Mouse (Mus musculus) kidney, embryonic 14.5 days (tissue): ENCODE measurements around the gene Dph5. TPM values are rescaled to one million over a fixed set of nuclear protein-coding genes. Genes with fewer than 3 reads are reported as not detected.
"Not testable (repeated sequence)": the region's sequence is repeated elsewhere in the genome, so short reads cannot be mapped to it uniquely, and the experiment has no call there.

Experiments
- ATAC-seq: fragments of 200-750 bp; cut with Nextera tagmentation; 2 replicates; pipeline ENCODE4 v1.8.0; 2017; ENCODE audit warnings: moderate number of reproducible peaks, mild to moderate bottlenecking, moderate TSS enrichment, moderate library complexity; ENCODE audit not compliant: low FRiP score, low TSS enrichment
- H3K27ac ChIP-seq: fragments of 300-500 bp; sonication (generic); 2 replicates; pipeline ENCODE4 v1.5.1; 2014; ENCODE audit warnings: low read depth, mild to moderate bottlenecking, low read length, moderate library complexity, mixed read lengths
- H3K27me3 ChIP-seq: fragments of 300-500 bp; sonication (generic); 2 replicates; pipeline ENCODE4 v1.6.1; 2014; ENCODE audit warnings: mild to moderate bottlenecking, low read length; ENCODE audit not compliant: control insufficient read depth, insufficient read depth
- H3K36me3 ChIP-seq: fragments of 300-500 bp; sonication (generic); 2 replicates; pipeline ENCODE4 v1.6.1; 2014; ENCODE audit warnings: low read length, mixed read lengths; ENCODE audit not compliant: control insufficient read depth, insufficient read depth
- H3K4me1 ChIP-seq: fragments of 300-500 bp; sonication (generic); 2 replicates; pipeline ENCODE4 v1.6.1; 2014; ENCODE audit warnings: low read length, mixed read lengths; ENCODE audit not compliant: control insufficient read depth, insufficient read depth
- H3K4me2 ChIP-seq: fragments of 300-500 bp; sonication (generic); replicated peaks from 2 replicates; pipeline ENCODE4 v1.6.1; 2014; ENCODE audit warnings: low read depth, mild to moderate bottlenecking, low read length
- H3K4me3 ChIP-seq: fragments of 300-500 bp; sonication (generic); 2 replicates; pipeline ENCODE4 v1.5.1; 2014; ENCODE audit warnings: mild to moderate bottlenecking, low read length
- H3K9ac ChIP-seq: fragments of 300-500 bp; sonication (generic); 2 replicates; pipeline ENCODE4 v1.6.1; 2014; ENCODE audit warnings: low read depth, mild to moderate bottlenecking, low read length, moderate library complexity
- H3K9me3 ChIP-seq: fragments of 300-500 bp; sonication (generic); 2 replicates; pipeline ENCODE4 v1.6.1; 2016; ENCODE audit warnings: low read length; ENCODE audit not compliant: control insufficient read depth
- WGBS: fragments of 180-500 bp; shearing (Covaris S2); extraction: QIAGEN DNeasy Blood & Tissue Kit; methylation state at CpG from one replicate; pipeline ENCODE4 v1.1.7; 2014; 5-methylcytosine and 5-hydroxymethylcytosine counted together
- polyA plus RNA-seq: library from polyadenylated mRNA; unstranded; fragments of >200 nt; fragmentation: Nextera tagmentation; extraction: Ambion mirVana; gene quantifications from 2 replicates; pipeline ENCODE4 v1.2.1, GENCODE M21; 2014

Gene Dph5
- polyA plus RNA-seq, 1 experiment from 2014 or later, result 27.7 TPM

- 72% methylated on average over 10 of the region's 10 CpGs for WGBS
- no peak overlapping the region for H3K4me3 ChIP-seq
- ATAC-seq, result no peak
- no peak overlapping the region for H3K27ac ChIP-seq
- no peaks in the 10 kb centered on the region for H3K4me1 ChIP-seq
- no peaks in the 10 kb centered on the region for H3K36me3 ChIP-seq
- no peaks in the 10 kb centered on the region for H3K9me3 ChIP-seq
- H3K9ac ChIP-seq, result no peak overlapping the region
- no peak overlapping the region for H3K4me2 ChIP-seq
- no peaks in the 10 kb centered on the region for H3K27me3 ChIP-seq
These were observed 32.1 kb upstream of the Dph5 start for GRCm38 (mm10) chr3:115855576-115855975.

- no peak overlapping the region for H3K4me2 ChIP-seq
- WGBS, result 36% methylated on average over 8 of the region's 8 CpGs
- no peak overlapping the region for H3K9ac ChIP-seq
- H3K36me3 ChIP-seq, result no peaks in the 10 kb centered on the region
- H3K4me1 ChIP-seq, result no peaks in the 10 kb centered on the region
- no peak overlapping the region for H3K27ac ChIP-seq
- no peak for ATAC-seq
- H3K9me3 ChIP-seq, result no peaks in the 10 kb centered on the region
- no peak overlapping the region for H3K4me3 ChIP-seq
- H3K27me3 ChIP-seq, result no peaks in the 10 kb centered on the region
These were observed 31.1 kb upstream of the Dph5 start for GRCm38 (mm10) chr3:115856484-115857022.

- WGBS, result 93% methylated on average over 10 of the region's 10 CpGs
- Histone ChIP-seq H3K4me3 (no peak overlapping the region), H3K4me2 (no peak overlapping the region), H3K27me3 (no peaks in the 10 kb centered on the region), H3K27ac (no peak overlapping the region), H3K9ac (no peak overlapping the region), H3K9me3 (no peaks in the 10 kb centered on the region), H3K4me1 (no peaks in the 10 kb centered on the region), H3K36me3 (no peaks in the 10 kb centered on the region)
- ATAC-seq, result no peak
These were observed 30.2 kb upstream of the Dph5 start for GRCm38 (mm10) chr3:115857436-115857835.

GRCm38 (mm10) chr3:115858822-115859221 is 28.8 kb upstream of the Dph5 start:
- H3K27me3 ChIP-seq, result no peaks in the 10 kb centered on the region
- WGBS, result 81% methylated on average over 3 of the region's 3 CpGs
- H3K27ac ChIP-seq, result no peak overlapping the region
- no peak overlapping the region for H3K9ac ChIP-seq
- no peak overlapping the region for H3K4me3 ChIP-seq
- H3K4me1 ChIP-seq, result no peaks in the 10 kb centered on the region
- no peak overlapping the region for H3K4me2 ChIP-seq
- no peaks in the 10 kb centered on the region for H3K36me3 ChIP-seq
- ATAC-seq, result no peak
- no peaks in the 10 kb centered on the region for H3K9me3 ChIP-seq

- not testable (repeated sequence) for H3K36me3 ChIP-seq, ATAC-seq, H3K4me3 ChIP-seq, H3K4me1 ChIP-seq, H3K27me3 ChIP-seq, H3K27ac ChIP-seq, H3K9ac ChIP-seq, H3K4me2 ChIP-seq, H3K9me3 ChIP-seq
- WGBS, result 78% methylated on average over 1 of the region's 1 CpGs
These were observed 26.9 kb upstream of the Dph5 start for GRCm38 (mm10) chr3:115860780-115861179.

GRCm38 (mm10) chr3:115863487-115863886 is 24.1 kb upstream of the Dph5 start:
- Histone ChIP-seq H3K4me2 (no peak overlapping the region), H3K36me3 (no peaks in the 10 kb centered on the region), H3K27ac (no peak overlapping the region), H3K9me3 (no peaks in the 10 kb centered on the region), H3K4me1 (no peaks in the 10 kb centered on the region), H3K27me3 (no peaks in the 10 kb centered on the region), H3K4me3 (no peak overlapping the region), H3K9ac (no peak overlapping the region)
- WGBS, result 75% methylated on average over 4 of the region's 4 CpGs
- ATAC-seq, result no peak

- H3K4me1 ChIP-seq, result no peaks in the 10 kb centered on the region
- no peak overlapping the region for H3K27ac ChIP-seq
- H3K9me3 ChIP-seq, result no peaks in the 10 kb centered on the region
- no peaks in the 10 kb centered on the region for H3K27me3 ChIP-seq
- H3K4me3 ChIP-seq, result no peak overlapping the region
- WGBS, result 65% methylated on average over 4 of the region's 4 CpGs
- H3K36me3 ChIP-seq, result no peaks in the 10 kb centered on the region
- peak; percentile 66 for ATAC-seq
- H3K4me2 ChIP-seq, result no peak overlapping the region
- H3K9ac ChIP-seq, result no peak overlapping the region
These were observed 20.5 kb upstream of the Dph5 start for GRCm38 (mm10) chr3:115867150-115867549.

GRCm38 (mm10) chr3:115867901-115868300 is 19.7 kb upstream of the Dph5 start:
- H3K9ac ChIP-seq, result no peak overlapping the region
- 45% methylated on average over 1 of the region's 1 CpGs for WGBS
- H3K27me3 ChIP-seq, result no peaks in the 10 kb centered on the region
- H3K36me3 ChIP-seq, result no peaks in the 10 kb centered on the region
- no peak overlapping the region for H3K27ac ChIP-seq
- no peak overlapping the region for H3K4me2 ChIP-seq
- ATAC-seq, result no peak
- no peaks in the 10 kb centered on the region for H3K9me3 ChIP-seq
- H3K4me3 ChIP-seq, result no peak overlapping the region
- no peaks in the 10 kb centered on the region for H3K4me1 ChIP-seq

- no peaks in the 10 kb centered on the region for H3K27me3 ChIP-seq
- no peaks in the 10 kb centered on the region for H3K9me3 ChIP-seq
- WGBS, result 77% methylated on average over 2 of the region's 2 CpGs
- H3K36me3 ChIP-seq, result no peaks in the 10 kb centered on the region
- no peaks in the 10 kb centered on the region for H3K4me1 ChIP-seq
- H3K4me2 ChIP-seq, result no peak overlapping the region
- no peak overlapping the region for H3K27ac ChIP-seq
- ATAC-seq, result no peak
- no peak overlapping the region for H3K9ac ChIP-seq
- H3K4me3 ChIP-seq, result no peak overlapping the region
These were observed 18.3 kb upstream of the Dph5 start for GRCm38 (mm10) chr3:115869360-115869759.
